In genomic region chr8:112664067-112664466, GRCm38 (mm10) we compare ENCODE assay signal across 18 mouse cellular contexts.
A peak's percentile ranks its signal among the peaks of the same experiment; 100 is the strongest.
DNase-seq lines count a peak whose midpoint lies in the region; TF ChIP-seq lines count a peak whose summit lies in the region.
"Had no signal": no experiment of that assay in that cellular context is flagged by ENCODE, and none has a peak within 500 bp of the region (broad histone marks: within the 10 kb centered on the region; RNA-seq: fewer than 3 reads in every experiment).

No protein-coding gene starts in this region.

- H3K36me3 ChIP-seq in limb, embryonic 10.5 days, result no peaks in the 10 kb centered on the region
- H3K36me3 ChIP-seq in myocyte (ENCODE audit: control insufficient read depth, insufficient read depth), result no peaks in the 10 kb centered on the region
- H3K36me3 ChIP-seq: embryonic facial prominence, embryonic 13.5 days; embryonic facial prominence, embryonic 15.5 days; forebrain, embryonic 10.5 days; forebrain, embryonic 12.5 days had no signal

- H3K4me2 ChIP-seq in myocyte (ENCODE audit: low read depth), result peak overlapping the region; percentile 18
- H3K4me2 ChIP-seq: embryonic facial prominence, embryonic 13.5 days; embryonic facial prominence, embryonic 15.5 days; forebrain, embryonic 12.5 days had no signal

- WGBS in cerebellum, adult 2 months, result 29% methylated on average over 3 of the region's 3 CpGs
- 63% methylated on average over 3 of the region's 3 CpGs for WGBS in limb, embryonic 10.5 days

- H3ac ChIP-seq in myocyte (ENCODE audit: control insufficient read depth, insufficient read length), result no peak overlapping the region

- peak overlapping the region; percentile 46; the same call in 1 of the 2 replicates for H3K27ac ChIP-seq in cerebellum, adult 2 months (ENCODE audit: insufficient read depth, low read length)
- peak overlapping the region; percentile 61 for H3K27ac ChIP-seq in limb, embryonic 10.5 days
- H3K27ac ChIP-seq: embryonic facial prominence, embryonic 13.5 days; embryonic facial prominence, embryonic 15.5 days; forebrain, embryonic 10.5 days; forebrain, embryonic 12.5 days had no signal

- no peak for TF ChIP-seq POLR2A in cerebellum, adult 2 months (IDR thresholded peaks at IDR 0.05; ENCODE audit: borderline replicate concordance, insufficient read depth, low read length)
- no peak for TF ChIP-seq POLR2A in myocyte (IDR thresholded peaks at IDR 0.05; ENCODE audit: insufficient read length, low read depth)

- no peak for TF ChIP-seq CTCF in cerebellum, adult 2 months (IDR thresholded peaks at IDR 0.05; ENCODE audit: borderline replicate concordance, insufficient read depth, low read depth, low read length)

- no peaks in the 10 kb centered on the region for H3K9me3 ChIP-seq in limb, embryonic 10.5 days (replicated peaks)
- H3K9me3 ChIP-seq: embryonic facial prominence, embryonic 13.5 days; embryonic facial prominence, embryonic 15.5 days; forebrain, embryonic 10.5 days; forebrain, embryonic 12.5 days had no signal

- no peak overlapping the region for H3K4me3 ChIP-seq in cerebellum, adult 2 months (replicated peaks; ENCODE audit: insufficient read depth, low read depth, low read length)
- H3K4me3 ChIP-seq in limb, embryonic 10.5 days, result no peak overlapping the region
- no peak overlapping the region for H3K4me3 ChIP-seq in myocyte
- H3K4me3 ChIP-seq: embryonic facial prominence, embryonic 13.5 days; embryonic facial prominence, embryonic 15.5 days; erythroblast, embryonic 14.5 days; forebrain, embryonic 10.5 days; forebrain, embryonic 12.5 days had no signal

- peak in 1 of 2 experiments; percentile 57 for DNase-seq in cerebellum, adult 2 months
- no peak for DNase-seq in cerebellum, adult 11-12 months
- DNase-seq in cerebellum, adult 9-11 months, result peak; percentile 45
- DNase-seq in cerebellum, postnatal 10 days, result no peak
- no peak for DNase-seq in limb, embryonic 10.5 days (ENCODE audit: low spot score)
- no peak for DNase-seq in layer of hippocampus, adult 18-20 months (ENCODE audit: low spot score in 2 of 2)
- DNase-seq in layer of hippocampus, adult 8-10 months (ENCODE audit: low spot score in 2 of 2), result no peak
- DNase-seq: adrenal gland, adult 2 months; adrenal gland, postnatal 10 days; adrenal gland, postnatal 25 days; cerebellum, postnatal 25 days; embryo, embryonic 11 days had no signal

- H3K4me1 ChIP-seq in cerebellum, adult 2 months (ENCODE audit: control insufficient read depth, insufficient read depth, low read length), result peaks cover 11% of the 10 kb centered on the region; the same call in 1 of the 2 replicates
- peaks cover 24% of the 10 kb centered on the region for H3K4me1 ChIP-seq in limb, embryonic 10.5 days
- H3K4me1 ChIP-seq: embryonic facial prominence, embryonic 13.5 days; embryonic facial prominence, embryonic 15.5 days; forebrain, embryonic 12.5 days had no signal

- H3K79me2 ChIP-seq in myocyte (ENCODE audit: control insufficient read depth, insufficient read depth), result no peaks in the 10 kb centered on the region

- no peaks in the 10 kb centered on the region for H3K27me3 ChIP-seq in cerebellum, adult 2 months (ENCODE audit: control insufficient read depth, insufficient read depth, low read length)
- no peaks in the 10 kb centered on the region for H3K27me3 ChIP-seq in limb, embryonic 10.5 days (ENCODE audit: low read depth, poor library complexity, severe bottlenecking)
- H3K27me3 ChIP-seq in myocyte (ENCODE audit: control insufficient read depth, insufficient read depth, insufficient read length), result no peaks in the 10 kb centered on the region
- H3K27me3 ChIP-seq: embryonic facial prominence, embryonic 13.5 days; embryonic facial prominence, embryonic 15.5 days; forebrain, embryonic 12.5 days had no signal

TF ChIP-seq in myocyte, 11 proteins besides CTCF, POLR2A, EP300 and RAD21:
- TF ChIP-seq MYOD1 (IDR thresholded peaks at IDR 0.05; ENCODE audit: control insufficient read depth in 1 of 3, insufficient read length in 2 of 3, low read depth in 2 of 3) (no peak), E2F4 (IDR thresholded peaks at IDR 0.05; ENCODE audit: insufficient read depth) (no peak), TCF3 (IDR thresholded peaks at IDR 0.05; ENCODE audit: insufficient read length, low read depth) (no peak), MAX (IDR thresholded peaks at IDR 0.05; ENCODE audit: low read depth) (no peak), SRF (IDR thresholded peaks at IDR 0.05; ENCODE audit: control insufficient read depth, insufficient read length, low read depth) (no peak), POLR2AphosphoS2 (IDR thresholded peaks at IDR 0.05; ENCODE audit: insufficient read length, low read depth) (no peak), MYOG (IDR thresholded peaks at IDR 0.05; ENCODE audit: control insufficient read depth in 1 of 3, insufficient read depth in 1 of 3, insufficient read length in 2 of 3, low read depth in 2 of 3) (no peak), USF1 (IDR thresholded peaks at IDR 0.05; ENCODE audit: low read depth) (no peak), CEBPB (IDR thresholded peaks at IDR 0.05; ENCODE audit: insufficient read depth, poor library complexity, severe bottlenecking) (no peak), TCF12 (IDR thresholded peaks at IDR 0.05; ENCODE audit: insufficient read depth, poor library complexity, severe bottlenecking) (no peak), REST (IDR thresholded peaks at IDR 0.05; ENCODE audit: insufficient read depth, insufficient read length) (no peak)
